Mouse (Mus musculus) forebrain, postnatal 0 days (tissue): Measurements from ENCODE around the gene Fam241a. TPM values are rescaled to one million over a fixed set of nuclear protein-coding genes. Genes with fewer than 3 reads are reported as not detected.

ENCODE experiments used
- ATAC-seq: fragments of 200-750 bp; cut with Nextera tagmentation; 2 replicates; pipeline ENCODE4 v1.8.0; 2017; ENCODE audit warnings: mild to moderate bottlenecking, moderate library complexity
- DNase-seq: peaks from one replicate; pipeline ENCODE4 v3.0.0-alpha.2; 2015
- H3K27ac ChIP-seq: fragments of 300-500 bp; sonication (generic); 2 replicates; pipeline ENCODE4 v1.5.1; 2014; ENCODE audit warnings: low read depth, mild to moderate bottlenecking, antibody characterized with exemption, low read length, moderate library complexity, mixed read lengths
- H3K27me3 ChIP-seq: fragments of 300-500 bp; sonication (generic); 2 replicates; pipeline ENCODE4 v1.6.1; 2014; ENCODE audit warnings: mild to moderate bottlenecking, low read length, mixed read lengths; ENCODE audit not compliant: insufficient read depth
- H3K36me3 ChIP-seq: fragments of 300-500 bp; sonication (generic); 2 replicates; pipeline ENCODE4 v1.6.1; 2014; ENCODE audit warnings: mild to moderate bottlenecking, moderate library complexity; ENCODE audit not compliant: insufficient read depth
- H3K4me1 ChIP-seq: fragments of 300-500 bp; sonication (generic); 2 replicates; pipeline ENCODE4 v1.6.1; 2014; ENCODE audit warnings: antibody characterized with exemption; ENCODE audit not compliant: insufficient read depth
- H3K4me2 ChIP-seq: fragments of 300-500 bp; sonication (generic); 2 replicates; pipeline ENCODE4 v1.6.1; 2014; ENCODE audit warnings: low read depth, mild to moderate bottlenecking, moderate library complexity
- H3K4me3 ChIP-seq: fragments of 300-500 bp; sonication (generic); 2 replicates; pipeline ENCODE4 v1.5.1; 2014; ENCODE audit warnings: low read depth, low read length, mixed read lengths
- H3K9ac ChIP-seq: fragments of 300-500 bp; sonication (generic); 2 replicates; pipeline ENCODE4 v1.6.1; 2014; ENCODE audit warnings: mild to moderate bottlenecking
- H3K9me3 ChIP-seq: fragments of 300-500 bp; sonication (generic); 2 replicates; pipeline ENCODE4 v1.6.1; 2016; ENCODE audit warnings: low read length
- CTCF ChIP-seq: sonication (generic); IDR thresholded peaks from 2 replicates; pipeline ENCODE4 v1.5.1; 2016; ENCODE audit warnings: antibody characterized with exemption, control low read depth, low read depth
- WGBS: fragments of 180-500 bp; shearing (Covaris S2); extraction: QIAGEN DNeasy Blood & Tissue Kit; methylation state at CpG from one replicate; pipeline ENCODE4 v1.1.7; 2014; 5-methylcytosine and 5-hydroxymethylcytosine counted together
- polyA plus RNA-seq: library from polyadenylated mRNA; unstranded; fragments of >200 nt; fragmentation: Nextera tagmentation; extraction: Ambion mirVana; gene quantifications from 2 replicates; pipeline ENCODE4 v1.2.1, GENCODE M21; 2015
- total RNA-seq: library from RNA; depleted of rRNA; stranded (reverse); fragments of >200 nt; gene quantifications from 2 replicates; pipeline ENCODE4 v1.2.3, GENCODE M21; 2014

Gene Fam241a
- total and polyA plus RNA-seq, 2 experiments from 2014 or later, result 7.4 to 13.7 TPM

DNA sequence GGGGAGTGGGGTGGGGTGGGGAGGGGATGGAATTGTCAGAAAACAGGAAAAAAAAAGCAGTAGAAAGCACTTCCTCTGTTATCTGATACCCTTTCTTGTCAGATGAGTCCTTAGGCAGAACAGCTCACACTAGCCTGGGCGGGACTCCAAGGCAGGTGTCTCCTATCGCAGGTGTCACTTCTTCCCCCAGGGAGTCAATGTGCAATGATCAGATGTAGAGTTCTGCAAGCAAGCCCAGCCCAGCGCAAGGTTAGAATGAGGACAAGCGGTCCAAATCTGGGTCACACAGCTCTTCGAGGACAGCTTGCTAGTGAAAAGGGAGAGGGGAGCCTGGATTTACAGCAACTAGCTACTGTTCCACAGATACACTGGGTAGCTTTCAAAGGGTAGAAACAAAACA is 26.0 kb upstream of the Fam241a start:
- no peaks in the 10 kb centered on the region for H3K27me3 ChIP-seq
- ATAC-seq, result no peak
- no peak for TF ChIP-seq CTCF
- H3K4me2 ChIP-seq, result no peak overlapping the region
- no peaks in the 10 kb centered on the region for H3K4me1 ChIP-seq
- 94% methylated on average over 5 of the region's 5 CpGs for WGBS
- no peak overlapping the region for H3K9ac ChIP-seq
- H3K27ac ChIP-seq, result no peak overlapping the region
- H3K9me3 ChIP-seq, result no peaks in the 10 kb centered on the region
- no peaks in the 10 kb centered on the region for H3K36me3 ChIP-seq
- DNase-seq, result no peak
- no peak overlapping the region for H3K4me3 ChIP-seq

GRCm38 (mm10) chr3:127917999-127918661 is 22.0 kb upstream of the Fam241a start:
- Histone ChIP-seq H3K36me3 (no peaks in the 10 kb centered on the region), H3K4me1 (no peaks in the 10 kb centered on the region), H3K9ac (no peak overlapping the region), H3K27me3 (no peaks in the 10 kb centered on the region), H3K4me2 (no peak overlapping the region), H3K4me3 (no peak overlapping the region), H3K27ac (no peak overlapping the region), H3K9me3 (no peaks in the 10 kb centered on the region)
- 84% methylated on average over 9 of the region's 9 CpGs for WGBS
- DNase-seq (no peak), ATAC-seq (no peak)
- TF ChIP-seq CTCF, result no peak

GRCm38 (mm10) chr3:127917549-127917948 is 21.4 kb upstream of the Fam241a start:
- WGBS, result 85% methylated on average over 3 of the region's 3 CpGs
- H3K9ac ChIP-seq, result no peak overlapping the region
- no peaks in the 10 kb centered on the region for H3K27me3 ChIP-seq
- H3K27ac ChIP-seq, result no peak overlapping the region
- TF ChIP-seq CTCF, result no peak
- no peak overlapping the region for H3K4me2 ChIP-seq
- no peaks in the 10 kb centered on the region for H3K9me3 ChIP-seq
- H3K36me3 ChIP-seq, result no peaks in the 10 kb centered on the region
- H3K4me1 ChIP-seq, result no peaks in the 10 kb centered on the region
- ATAC-seq (no peak), DNase-seq (no peak)
- no peak overlapping the region for H3K4me3 ChIP-seq

GRCm38 (mm10) chr3:127915656-127916334 is 19.7 kb upstream of the Fam241a start:
- no peaks in the 10 kb centered on the region for H3K9me3 ChIP-seq
- H3K4me1 ChIP-seq, result no peaks in the 10 kb centered on the region
- ATAC-seq (no peak), DNase-seq (no peak)
- no peaks in the 10 kb centered on the region for H3K36me3 ChIP-seq
- H3K9ac ChIP-seq, result no peak overlapping the region
- no peaks in the 10 kb centered on the region for H3K27me3 ChIP-seq
- H3K4me2 ChIP-seq, result no peak overlapping the region
- TF ChIP-seq CTCF, result no peak
- 79% methylated on average over 3 of the region's 3 CpGs for WGBS
- no peak overlapping the region for H3K4me3 ChIP-seq
- no peak overlapping the region for H3K27ac ChIP-seq

DNA sequence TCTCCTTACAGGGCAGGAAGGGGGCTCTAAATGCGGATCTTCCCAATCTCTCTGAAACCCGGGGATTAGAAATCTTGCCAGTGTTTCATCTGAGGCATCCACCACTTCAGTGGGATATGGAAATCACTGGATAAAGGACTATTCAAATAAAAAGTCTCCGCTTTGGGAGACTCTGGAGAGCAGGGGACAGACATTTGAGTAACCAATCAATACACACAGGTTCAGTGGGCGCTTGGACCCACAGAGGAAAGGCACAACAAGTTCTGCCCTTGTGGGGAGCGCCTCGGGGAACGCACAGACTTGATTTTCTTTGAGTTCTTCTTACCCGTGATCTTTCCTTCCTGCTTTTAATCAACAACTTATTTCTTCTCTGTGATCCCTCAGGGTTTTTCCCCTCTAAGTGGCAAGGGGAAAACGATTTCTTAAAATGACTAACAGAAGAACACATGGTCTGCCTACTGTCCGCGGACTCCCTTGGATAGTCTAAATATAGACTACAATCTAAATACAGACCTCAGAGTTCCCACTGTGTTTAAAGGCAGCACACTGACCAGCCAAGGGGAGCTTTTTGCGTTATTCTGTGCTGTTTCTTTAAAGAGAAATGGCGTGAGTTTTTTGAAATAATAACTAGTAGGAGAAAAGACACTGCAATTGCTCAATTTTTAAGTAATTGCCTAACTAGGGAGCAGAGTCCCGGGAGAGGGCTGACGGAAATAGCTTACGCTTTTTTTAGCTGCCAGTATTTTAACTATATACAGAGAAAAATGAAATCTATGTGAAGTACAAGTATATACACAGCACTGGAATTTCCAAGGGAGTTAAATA is 18.0 kb upstream of the Fam241a start:
- no peak for TF ChIP-seq CTCF
- peak; percentile 71 for ATAC-seq
- Histone ChIP-seq H3K27me3 (no peaks in the 10 kb centered on the region), H3K9ac (no peak overlapping the region), H3K36me3 (no peaks in the 10 kb centered on the region), H3K4me3 (no peak overlapping the region), H3K4me2 (peak overlapping the region; percentile 21; the same call in 1 of the 2 replicates), H3K27ac (no peak overlapping the region), H3K9me3 (no peaks in the 10 kb centered on the region), H3K4me1 (no peaks in the 10 kb centered on the region)
- DNase-seq, result no peak
- WGBS, result 44% methylated on average over 16 of the region's 16 CpGs

GRCm38 (mm10) chr3:127909941-127910340 is 13.8 kb upstream of the Fam241a start:
- no peak for TF ChIP-seq CTCF

More at GRCm38 (mm10) chr3:127909941-127910340, 13.8 kb upstream of the Fam241a start:
- H3K27me3 ChIP-seq, result no peaks in the 10 kb centered on the region
- no peak for DNase-seq
- no peak overlapping the region for H3K9ac ChIP-seq
- H3K9me3 ChIP-seq, result no peaks in the 10 kb centered on the region
- no peak overlapping the region for H3K4me3 ChIP-seq
- H3K4me1 ChIP-seq, result no peaks in the 10 kb centered on the region
- 77% methylated on average over 7 of the region's 7 CpGs for WGBS
- no peaks in the 10 kb centered on the region for H3K36me3 ChIP-seq
- no peak for ATAC-seq
- H3K4me2 ChIP-seq, result no peak overlapping the region
- H3K27ac ChIP-seq, result no peak overlapping the region
